Mouse (Mus musculus): ENCODE measurements at regions not wholly inside any gene's neighbourhood (a gene's known extent, or its start where the extent isn't known, plus 50 kb on each side); places are given as distances from the start of the nearest gene placed in this dataset.

DNA sequence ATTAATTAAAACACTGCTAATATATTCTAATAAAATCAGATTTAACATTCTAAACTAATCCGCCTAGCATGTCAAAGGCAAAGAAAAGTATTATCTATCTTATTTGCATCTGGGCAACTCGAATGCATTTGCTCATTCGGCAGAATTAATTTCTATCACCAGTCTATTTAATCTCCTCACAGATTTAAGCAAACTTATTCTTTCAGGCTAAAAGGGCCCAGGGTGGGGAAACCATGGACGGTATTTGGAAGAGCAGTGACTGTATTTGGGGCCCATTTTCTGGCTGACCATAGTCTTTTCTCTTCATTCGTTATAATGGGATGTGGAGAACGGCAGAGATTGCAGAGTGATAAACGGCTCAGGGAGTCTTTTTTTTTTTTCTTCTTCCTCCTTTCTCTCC lies 423.5 kb upstream of the Ubash3b start:
- TF ChIP-seq CTCF (IDR thresholded peaks at IDR 0.05; ENCODE audit: low read depth, low read length), result no peak
- no peak for TF ChIP-seq TAL1 (conservative IDR thresholded peaks at IDR 0.05; ENCODE audit: low read depth, low read length)

Data from G1E (cell line).